Mouse (Mus musculus): ENCODE measurements at regions not wholly inside any gene's neighbourhood (a gene's known extent, or its start where the extent isn't known, plus 50 kb on each side); places are given as distances from the start of the nearest gene placed in this dataset.
A peak's percentile ranks its signal among the peaks of the same experiment; 100 is the strongest.

GRCm38 (mm10) chr16:12588889-12589288, 520.6 kb upstream of the Ercc4 start:
- peak; percentile 42 for TF ChIP-seq CTCF (IDR thresholded peaks at IDR 0.05; ENCODE audit: low read depth)
- TF ChIP-seq EP300 (IDR thresholded peaks at IDR 0.05; ENCODE audit: low read depth) = no peak
